Mouse (Mus musculus) midbrain, embryonic 14.5 days (tissue): Measurements from ENCODE around the gene Hoxc5. TPM values are rescaled to one million over a fixed set of nuclear protein-coding genes. Genes with fewer than 3 reads are reported as not detected.

Source experiments
- ATAC-seq: fragments of 200-750 bp; cut with Nextera tagmentation; 2 replicates; pipeline ENCODE4 v1.8.0; 2017; ENCODE audit warnings: moderate number of reproducible peaks, moderate library complexity; ENCODE audit not compliant: low FRiP score, low TSS enrichment
- DNase-seq: peaks from one replicate; pipeline ENCODE4 v3.0.0-alpha.2; 2015
- H3K27ac ChIP-seq: fragments of 300-500 bp; sonication (generic); replicated peaks from 2 replicates; pipeline ENCODE4 v1.5.1; 2014; ENCODE audit warnings: mild to moderate bottlenecking, low read depth, low read length, moderate library complexity
- H3K27me3 ChIP-seq: fragments of 300-500 bp; sonication (generic); 2 replicates; pipeline ENCODE4 v1.6.1; 2014; ENCODE audit warnings: low read length, control low read depth, mixed read lengths; ENCODE audit not compliant: control insufficient read depth, insufficient read depth
- H3K36me3 ChIP-seq: fragments of 300-500 bp; sonication (generic); 2 replicates; pipeline ENCODE4 v1.6.1; 2014; ENCODE audit warnings: low read length, control low read depth; ENCODE audit not compliant: control insufficient read depth, insufficient read depth
- H3K4me1 ChIP-seq: fragments of 300-500 bp; sonication (generic); 2 replicates; pipeline ENCODE4 v1.6.1; 2014; ENCODE audit warnings: mild to moderate bottlenecking, antibody characterized with exemption, low read length, control low read depth; ENCODE audit not compliant: control insufficient read depth, insufficient read depth
- H3K4me2 ChIP-seq: fragments of 300-500 bp; sonication (generic); 2 replicates; pipeline ENCODE4 v1.6.1; 2014; ENCODE audit warnings: mild to moderate bottlenecking, low read length, moderate library complexity
- H3K4me3 ChIP-seq: fragments of 300-500 bp; sonication (generic); replicated peaks from 2 replicates; pipeline ENCODE4 v1.5.1; 2014; ENCODE audit warnings: low read depth, low read length
- H3K9ac ChIP-seq: fragments of 300-500 bp; sonication (generic); replicated peaks from 2 replicates; pipeline ENCODE4 v1.6.1; 2014; ENCODE audit warnings: mild to moderate bottlenecking, low read length, moderate library complexity
- H3K9me3 ChIP-seq: fragments of 300-500 bp; sonication (generic); 2 replicates; pipeline ENCODE4 v1.6.1; 2016; ENCODE audit warnings: low read length, control low read depth, mixed read lengths; ENCODE audit not compliant: control insufficient read depth
- WGBS: fragments of 180-500 bp; shearing (Covaris S2); extraction: QIAGEN DNeasy Blood & Tissue Kit; methylation state at CpG from one replicate; pipeline ENCODE4 v1.1.7; 2014; 5-methylcytosine and 5-hydroxymethylcytosine counted together
- polyA plus RNA-seq: library from polyadenylated mRNA; unstranded; fragments of >200 nt; fragmentation: Nextera tagmentation; extraction: Ambion mirVana; gene quantifications from 2 replicates; pipeline ENCODE4 v1.2.1, GENCODE M21; 2014

Gene Hoxc5
- 0.12 TPM in 1 of 2 replicates, not detected in the other for polyA plus RNA-seq

DNA sequence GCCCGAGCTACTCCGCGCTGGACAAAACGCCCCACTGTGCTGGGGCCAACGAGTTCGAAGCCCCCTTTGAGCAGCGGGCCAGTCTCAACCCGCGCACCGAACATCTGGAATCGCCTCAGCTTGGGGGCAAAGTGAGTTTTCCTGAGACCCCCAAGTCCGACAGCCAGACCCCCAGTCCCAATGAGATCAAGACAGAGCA lies at the start of gene Hoxc5:
Hoxc5 (plus strand) TSS at position 132 of the 199 bp plus-strand sequence.
- 5% methylated on average over 12 of the region's 12 CpGs for WGBS
- Histone ChIP-seq H3K27me3 (peaks cover 99% of the 10 kb centered on the region), H3K4me3 (no peak within 1 kb of the TSS), H3K4me2 (no peak within 1 kb of the TSS), H3K27ac (no peak within 1 kb of the TSS), H3K9ac (no peak within 1 kb of the TSS), H3K4me1 (no peaks in the 10 kb centered on the region), H3K36me3 (no peaks in the 10 kb centered on the region), H3K9me3 (no peaks in the 10 kb centered on the region)
- ATAC-seq (no peak), DNase-seq (no peak)

DNA sequence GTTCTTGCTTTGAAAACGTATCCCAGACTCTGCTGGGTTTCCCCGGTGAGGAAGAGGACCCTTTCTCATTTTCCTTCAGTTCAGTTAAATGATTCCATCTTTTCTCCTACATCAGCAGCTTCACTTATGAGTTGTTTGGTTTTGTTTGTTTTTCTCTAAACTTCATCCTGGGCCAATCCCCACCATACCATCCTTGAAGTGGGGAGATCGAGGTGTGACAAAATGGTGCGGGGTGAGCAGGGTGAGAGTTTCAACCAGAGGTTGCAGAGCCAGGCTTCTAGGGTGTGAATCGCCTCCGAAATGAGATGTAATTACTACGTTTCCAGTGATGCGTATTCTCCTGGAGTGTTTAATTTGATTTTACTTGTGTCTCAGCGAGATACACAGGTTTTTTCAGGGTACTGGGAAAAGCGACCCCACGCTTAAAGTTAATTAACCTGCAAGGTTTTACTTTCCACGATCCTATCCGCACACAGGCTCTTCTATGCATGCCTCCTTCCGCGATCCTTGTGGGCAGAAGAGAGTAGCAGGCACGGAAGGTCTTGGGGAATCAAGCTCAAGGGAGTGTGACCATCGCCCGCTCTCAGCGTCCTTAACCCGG lies 49.2 kb upstream of the Hoxc5 start:
- H3K4me2 ChIP-seq = no peak overlapping the region
- no peak overlapping the region for H3K27ac ChIP-seq
- DNase-seq (no peak), ATAC-seq (no peak)
- H3K36me3 ChIP-seq = no peaks in the 10 kb centered on the region
- H3K9me3 ChIP-seq = no peaks in the 10 kb centered on the region
- H3K4me3 ChIP-seq = no peak overlapping the region
- 1% methylated on average over 20 of the region's 20 CpGs for WGBS
- no peaks in the 10 kb centered on the region for H3K4me1 ChIP-seq
- H3K27me3 ChIP-seq = peaks cover 97% of the 10 kb centered on the region
- no peak overlapping the region for H3K9ac ChIP-seq

DNA sequence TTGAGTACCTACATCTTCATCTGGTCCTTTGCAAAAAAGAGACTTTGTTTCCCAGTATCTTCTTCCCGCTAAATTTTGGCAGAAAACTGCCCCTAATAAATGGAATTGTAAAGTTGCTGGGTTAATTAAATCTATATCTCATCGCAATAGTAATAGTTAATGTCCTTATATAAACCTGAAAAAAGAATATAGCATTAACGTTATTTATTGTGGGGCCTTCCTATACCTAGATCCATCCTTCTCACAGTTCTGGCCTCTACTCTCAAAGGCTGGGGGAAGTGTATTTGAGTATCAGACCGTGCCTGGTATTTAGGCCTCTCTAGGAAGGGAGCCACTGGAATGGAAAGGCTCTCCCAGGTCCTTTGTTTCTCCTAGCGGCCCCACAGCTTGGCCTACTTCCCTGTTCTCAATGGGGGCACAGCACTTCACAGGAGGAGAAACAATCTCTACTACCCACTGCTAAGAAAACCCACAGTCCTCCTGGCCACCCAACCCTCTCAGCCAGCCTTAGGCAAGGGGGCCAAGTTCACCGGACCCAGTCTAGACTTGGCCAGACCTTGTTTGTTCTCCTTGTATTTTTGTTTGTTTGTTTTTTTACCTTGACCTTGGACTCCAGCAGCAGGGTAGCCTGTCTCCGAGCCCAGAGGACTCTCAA lies 48.5 kb upstream of the Hoxc5 start:
- 1% methylated on average over 7 of the region's 7 CpGs for WGBS
- Histone ChIP-seq H3K9ac (no peak overlapping the region), H3K4me3 (no peak overlapping the region), H3K27ac (no peak overlapping the region), H3K4me1 (no peaks in the 10 kb centered on the region), H3K36me3 (no peaks in the 10 kb centered on the region), H3K9me3 (no peaks in the 10 kb centered on the region), H3K27me3 (peaks cover 97% of the 10 kb centered on the region), H3K4me2 (no peak overlapping the region)
- DNase-seq (no peak), ATAC-seq (no peak)

DNA sequence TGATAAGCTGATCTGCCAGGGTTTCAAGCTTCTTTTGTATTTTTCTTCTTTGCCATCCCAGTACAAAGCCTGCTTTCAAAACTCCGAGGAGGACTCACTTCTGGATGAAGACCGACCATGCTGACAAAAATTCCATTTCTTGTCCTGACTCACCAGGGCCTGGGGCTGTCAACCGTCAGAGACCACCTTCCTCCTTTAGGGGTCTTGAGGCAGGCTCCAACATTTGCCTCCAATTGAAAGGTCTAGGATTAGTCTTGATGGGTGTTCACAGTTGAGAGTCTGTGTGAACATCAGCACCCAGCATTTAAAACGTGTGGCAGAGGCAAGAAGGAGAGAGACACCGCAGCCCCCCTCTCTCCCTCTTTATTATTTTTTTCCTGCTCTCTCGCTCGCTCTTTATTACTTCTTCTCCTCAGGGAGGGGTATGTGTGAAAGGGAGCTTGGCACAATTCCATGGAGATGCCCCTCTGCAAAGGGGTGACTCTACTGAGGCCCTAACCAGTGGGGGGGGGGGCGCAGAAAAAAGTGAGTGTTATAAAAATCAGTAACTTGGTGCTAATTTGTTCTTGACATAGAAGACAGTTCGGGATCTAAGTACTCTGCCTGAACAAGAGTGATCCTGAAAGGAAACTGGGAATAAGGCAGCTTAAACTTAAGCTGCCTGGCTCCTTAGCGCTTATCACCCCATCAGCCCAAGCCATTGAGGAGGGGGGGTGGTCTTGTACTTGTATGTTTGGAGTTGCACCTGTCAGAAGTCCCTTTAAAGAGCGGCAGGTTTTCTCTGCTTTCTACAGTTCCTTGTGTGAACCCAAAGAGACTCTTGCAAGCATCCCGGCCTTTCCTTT lies 47.7 kb upstream of the Hoxc5 start:
- Histone ChIP-seq H3K9ac (no peak overlapping the region), H3K4me1 (no peaks in the 10 kb centered on the region), H3K4me2 (no peak overlapping the region), H3K9me3 (no peaks in the 10 kb centered on the region), H3K27me3 (peaks cover 96% of the 10 kb centered on the region), H3K27ac (no peak overlapping the region), H3K4me3 (no peak overlapping the region), H3K36me3 (no peaks in the 10 kb centered on the region)
- no peak for DNase-seq
- ATAC-seq = no peak
- 3% methylated on average over 12 of the region's 12 CpGs for WGBS

DNA sequence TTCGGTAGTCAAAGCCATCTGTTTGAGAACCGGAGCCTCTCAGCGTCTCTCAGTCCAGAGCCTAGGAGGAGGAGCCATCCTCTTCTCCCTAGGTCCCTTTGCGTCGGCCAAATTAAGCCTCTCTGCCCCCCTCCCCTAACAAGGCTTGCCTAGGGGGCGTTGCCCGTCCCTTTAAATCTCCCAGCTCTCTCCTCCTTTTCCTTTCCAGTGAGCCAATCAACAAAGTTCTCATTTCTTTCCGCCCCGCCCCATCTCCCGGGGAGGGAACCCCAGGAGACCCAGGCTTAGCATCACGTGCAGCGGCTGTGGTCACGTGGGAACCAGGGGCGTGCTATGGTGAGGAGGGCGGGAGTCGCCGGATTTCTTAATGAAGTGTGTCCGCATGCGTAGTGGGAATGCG lies 46.6 kb upstream of the Hoxc5 start:
- Histone ChIP-seq H3K4me1 (no peaks in the 10 kb centered on the region), H3K9me3 (no peaks in the 10 kb centered on the region), H3K4me2 (peak overlapping the region; percentile 37), H3K4me3 (no peak overlapping the region), H3K27me3 (peaks cover 98% of the 10 kb centered on the region), H3K27ac (no peak overlapping the region), H3K9ac (no peak overlapping the region), H3K36me3 (no peaks in the 10 kb centered on the region)
- ATAC-seq = peak; percentile 84; the same call in 1 of the 2 replicates
- DNase-seq = peak; percentile 81
- 0% methylated on average over 20 of the region's 20 CpGs for WGBS

DNA sequence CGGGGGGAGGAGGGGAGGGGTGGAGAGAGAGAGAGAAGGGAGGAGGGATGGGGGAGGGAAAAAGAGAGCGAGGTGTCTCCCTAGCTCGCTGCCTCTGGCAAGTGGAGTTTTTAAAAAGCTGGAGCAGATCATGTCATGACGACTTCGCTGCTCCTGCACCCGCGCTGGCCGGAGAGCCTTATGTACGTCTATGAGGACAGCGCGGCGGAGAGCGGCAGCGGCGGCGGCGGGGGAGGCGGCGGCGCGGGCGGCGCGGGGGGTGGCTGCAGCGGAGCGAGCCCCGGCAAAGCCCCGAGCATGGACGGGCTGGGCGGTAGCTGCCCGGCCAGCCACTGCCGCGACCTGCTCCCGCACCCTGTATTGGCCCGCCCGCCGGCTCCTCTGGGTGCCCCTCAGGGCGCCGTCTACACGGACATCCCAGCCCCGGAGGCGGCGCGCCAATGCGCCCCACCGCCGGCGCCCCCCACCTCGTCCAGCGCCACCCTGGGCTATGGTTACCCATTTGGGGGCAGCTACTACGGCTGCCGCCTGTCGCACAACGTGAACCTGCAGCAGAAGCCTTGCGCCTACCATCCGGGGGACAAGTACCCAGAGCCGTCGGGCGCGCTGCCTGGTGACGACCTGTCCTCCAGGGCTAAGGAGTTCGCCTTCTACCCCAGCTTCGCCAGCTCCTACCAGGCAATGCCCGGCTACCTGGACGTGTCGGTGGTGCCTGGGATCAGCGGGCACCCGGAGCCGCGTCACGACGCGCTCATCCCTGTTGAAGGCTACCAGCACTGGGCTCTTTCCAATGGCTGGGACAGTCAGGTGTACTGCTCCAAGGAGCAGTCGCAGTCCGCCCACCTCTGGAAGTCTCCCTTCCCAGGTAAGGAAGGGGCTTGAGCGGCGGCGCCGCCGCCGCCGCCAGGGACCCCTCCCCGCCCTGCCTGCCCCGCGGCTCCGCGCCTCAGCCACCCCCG lies 45.9 kb upstream of the Hoxc5 start, which contains the start of gene Hoxc13:
Hoxc13 (plus strand) TSS at position 51 of the 959 bp plus-strand sequence.
- no peak within 1 kb of the TSS for H3K27ac ChIP-seq
- peak; percentile 58 for ATAC-seq
- DNase-seq = no peak
- under 1% methylated on average over 67 of the region's 88 CpGs for WGBS
- no peaks in the 10 kb centered on the region for H3K4me1 ChIP-seq
- no peaks in the 10 kb centered on the region for H3K36me3 ChIP-seq
- 0 out of 2 replicates have a peak within 1 kb of the TSS, but pooled peaks have one; percentile 8 for H3K4me3 ChIP-seq
- no peak within 1 kb of the TSS for H3K9ac ChIP-seq
- peak within 1 kb of the TSS; percentile 37 for H3K4me2 ChIP-seq
- H3K9me3 ChIP-seq = no peaks in the 10 kb centered on the region
- H3K27me3 ChIP-seq = peaks cover 98% of the 10 kb centered on the region

DNA sequence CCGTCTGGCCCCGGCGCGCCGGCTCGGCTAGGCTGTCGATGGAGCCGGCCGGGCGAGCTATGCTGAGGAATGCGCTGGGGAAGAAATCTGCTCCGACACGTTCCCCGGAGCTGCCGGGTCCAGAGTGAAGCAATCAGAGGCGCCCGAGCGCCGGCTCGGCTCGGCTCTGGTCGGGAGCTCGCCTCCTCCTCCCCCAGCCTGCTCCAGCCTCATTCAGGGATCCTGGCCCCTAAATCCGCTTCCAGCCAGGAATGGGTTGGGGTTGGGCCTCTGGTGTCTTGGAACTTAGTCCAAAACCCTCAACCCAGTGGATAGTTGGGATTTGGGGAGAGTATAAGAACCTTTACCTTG lies 45.3 kb upstream of the Hoxc5 start:
- no peak for ATAC-seq
- 0 out of 2 replicates have a peak overlapping the region, but pooled peaks have one; percentile 0 for H3K4me3 ChIP-seq
- DNase-seq = no peak

More for the DNA sequence above, 45.3 kb upstream of the Hoxc5 start:
- Histone ChIP-seq H3K36me3 (no peaks in the 10 kb centered on the region), H3K27me3 (peaks cover 98% of the 10 kb centered on the region), H3K9ac (no peak overlapping the region), H3K4me1 (no peaks in the 10 kb centered on the region), H3K9me3 (no peaks in the 10 kb centered on the region), H3K4me2 (no peak overlapping the region), H3K27ac (no peak overlapping the region)
- WGBS = 1% methylated on average over 24 of the region's 24 CpGs
